Mouse (Mus musculus) lung, adult 2 months (tissue): Measurements from ENCODE around the gene Trim17.

ENCODE experiments used
- CTCF ChIP-seq: fragments of 200-500 bp; IDR thresholded peaks from 2 replicates; pipeline ENCODE4 v1.5.1; 2011; ENCODE audit warnings: mild to moderate bottlenecking, low read length, control low read depth; ENCODE audit not compliant: insufficient read depth
- POLR2A ChIP-seq: fragments of 200-500 bp; IDR thresholded peaks from 2 replicates; pipeline ENCODE4 v1.6.1; 2011; ENCODE audit warnings: low read depth, mild to moderate bottlenecking, control low read depth, low read length, borderline replicate concordance; ENCODE audit errors: extremely low read depth

GRCm38 (mm10) chr11:58984657-58985056 is 30.2 kb downstream of the Trim17 start:
- TF ChIP-seq CTCF (no peak), POLR2A (no peak)
